Mouse (Mus musculus) CH12.LX (cell line): ENCODE results near the gene Uqcr11. TPM values are rescaled to one million over a fixed set of nuclear protein-coding genes. Genes with fewer than 3 reads are reported as not detected.

Experiments used
- DNase-seq: peaks from one replicate; pipeline ENCODE4 v3.0.0-alpha.2; 2013; ENCODE audit errors: extremely low read depth
- H3K27ac ChIP-seq: 2 replicates; pipeline ENCODE4 v1.5.1; 2012; ENCODE audit warnings: low read depth, mild to moderate bottlenecking, control low read depth, moderate library complexity; ENCODE audit not compliant: insufficient read depth
- H3K27me3 ChIP-seq: replicated peaks from 2 replicates; pipeline ENCODE3; 2012; ENCODE audit warnings: inconsistent platforms
- H3K36me3 ChIP-seq, 2 experiments: replicated peaks in 1 of 2; 2 replicates each; pipeline versions ENCODE3 to v1.6.1; 2012; ENCODE audit warnings: inconsistent platforms in 1 of 2, low read length in 1 of 2, mild to moderate bottlenecking in 1 of 2, mixed read lengths in 1 of 2, moderate library complexity in 1 of 2; ENCODE audit not compliant: control insufficient read depth in 1 of 2, insufficient read depth in 1 of 2
- H3K4me1 ChIP-seq, 2 experiments: 2 replicates each; pipeline ENCODE4 v1.6.1; 2012; ENCODE audit warnings: inconsistent platforms in 1 of 2, moderate library complexity in 1 of 2; ENCODE audit not compliant: insufficient read depth in 2 of 2, control insufficient read depth in 1 of 2
- H3K4me2 ChIP-seq: 2 replicates; pipeline ENCODE4 v1.6.1; 2012; ENCODE audit warnings: low read depth, mild to moderate bottlenecking, control low read depth; ENCODE audit not compliant: poor library complexity, insufficient read depth, severe bottlenecking
- H3K4me3 ChIP-seq, 3 experiments: fragments of 150-350 bp in 1 of 3; sonication (generic) in 1 of 3; replicated peaks in 1 of 3; 2 replicates each; pipeline versions ENCODE3 to v1.5.1; 2011 to 2012; ENCODE audit warnings: low read depth in 2 of 3, low read length in 2 of 3, mild to moderate bottlenecking in 2 of 3, moderate library complexity in 2 of 3, control low read depth in 1 of 3, improper control_type of control experiment in 1 of 3, inconsistent platforms in 1 of 3, mixed read lengths in 1 of 3; ENCODE audit not compliant: poor library complexity in 1 of 3
- H3K79me2 ChIP-seq: replicated peaks from 2 replicates; pipeline ENCODE4 v1.6.1; 2012; ENCODE audit warnings: mild to moderate bottlenecking, moderate library complexity; ENCODE audit not compliant: control insufficient read depth, poor library complexity, insufficient read depth, severe bottlenecking; ENCODE audit errors: extremely low read depth
- H3K9ac ChIP-seq: 2 replicates; pipeline ENCODE4 v1.6.1; 2012; ENCODE audit warnings: low read depth, mild to moderate bottlenecking, control low read depth, moderate library complexity; ENCODE audit not compliant: insufficient read depth
- H3K9me3 ChIP-seq: replicated peaks from 2 replicates; pipeline ENCODE3; 2012; ENCODE audit warnings: low read length, inconsistent platforms, mixed read lengths
- CTCF ChIP-seq, 2 experiments: IDR thresholded peaks in 1 of 2; conservative IDR thresholded peaks in 1 of 2; 2 replicates each; pipeline ENCODE4 v1.5.1; 2011 to 2012; ENCODE audit warnings: low read depth in 2 of 2, low read length in 2 of 2, improper control_type of control experiment in 1 of 2, inconsistent platforms in 1 of 2, mild to moderate bottlenecking in 1 of 2, moderate library complexity in 1 of 2
- ELF1 ChIP-seq: IDR thresholded peaks from 2 replicates; pipeline ENCODE4 v1.6.1; 2014; ENCODE audit warnings: low read depth, mild to moderate bottlenecking, inconsistent platforms, low read length, improper control_type of control experiment
- HCFC1 ChIP-seq: IDR thresholded peaks from 2 replicates; pipeline ENCODE4 v1.6.1; 2012; ENCODE audit warnings: low read depth, mild to moderate bottlenecking, inconsistent platforms, low read length, improper control_type of control experiment
- MAX ChIP-seq: IDR thresholded peaks from 2 replicates; pipeline ENCODE4 v1.6.1; 2011; ENCODE audit warnings: low read length, improper control_type of control experiment
- MAZ ChIP-seq: IDR thresholded peaks from 2 replicates; pipeline ENCODE4 v1.6.1; 2012; ENCODE audit warnings: low read depth, mild to moderate bottlenecking, inconsistent platforms, low read length, improper control_type of control experiment, moderate library complexity
- MEF2A ChIP-seq: IDR thresholded peaks from 2 replicates; pipeline ENCODE4 v1.6.1; 2014; ENCODE audit warnings: low read depth, mild to moderate bottlenecking, inconsistent platforms, low read length, improper control_type of control experiment, borderline replicate concordance
- NELFE ChIP-seq: IDR thresholded peaks from 2 replicates; pipeline ENCODE4 v1.6.1; 2011; ENCODE audit warnings: low read depth, low read length, improper control_type of control experiment
- NRF1 ChIP-seq: IDR thresholded peaks from 2 replicates; pipeline ENCODE4 v1.6.1; 2014; ENCODE audit warnings: low read depth, mild to moderate bottlenecking, inconsistent platforms, low read length, improper control_type of control experiment, moderate library complexity
- POLR2AphosphoS2 ChIP-seq: IDR thresholded peaks from 2 replicates; pipeline ENCODE4 v1.6.1; 2011; ENCODE audit warnings: low read depth, low read length, improper control_type of control experiment
- RAD21 ChIP-seq: IDR thresholded peaks from 2 replicates; pipeline ENCODE4 v1.6.1; 2011; ENCODE audit warnings: low read depth, mild to moderate bottlenecking, low read length, improper control_type of control experiment, moderate library complexity
- SIN3A ChIP-seq: IDR thresholded peaks from 2 replicates; pipeline ENCODE4 v1.6.1; 2012; ENCODE audit warnings: low read length, improper control_type of control experiment, inconsistent platforms
- SMC3 ChIP-seq: IDR thresholded peaks from 2 replicates; pipeline ENCODE4 v1.6.1; 2011; ENCODE audit warnings: low read depth, low read length, improper control_type of control experiment
- TBP ChIP-seq: conservative IDR thresholded peaks from 2 replicates; pipeline ENCODE4 v1.6.1; 2011; ENCODE audit warnings: low read depth, low read length, improper control_type of control experiment
- TCF12 ChIP-seq: IDR thresholded peaks from 2 replicates; pipeline ENCODE4 v1.6.1; 2014; ENCODE audit warnings: low read depth, mild to moderate bottlenecking, inconsistent platforms, low read length, improper control_type of control experiment
- dilution Hi-C: fragments of 300-500 bp; cut with MboI; formaldehyde crosslinking; loops from 2 replicates; pipeline ENCODE4 v1.14.3; 2020; ENCODE audit warnings: low sequenced_read_pairs; ENCODE audit not compliant: extremely low pct_unique_long_range_greater_than_20kb, extremely low pct_ligation_motif_present
- in situ Hi-C: fragments of 300-500 bp; cut with MboI; formaldehyde crosslinking; loops from 3 replicates; pipeline ENCODE4 v1.14.3; 2019; ENCODE audit warnings: low sequenced_read_pairs, low pct_ligation_motif_present, low pct_unique_long_range_greater_than_20kb, mixed read lengths
- polyA plus RNA-seq: library from polyadenylated mRNA; unstranded; fragments of >175 nt; gene quantifications from 2 replicates; pipeline ENCODE4 v1.2.1, GENCODE M21; 2012; ENCODE audit warnings: low read depth; ENCODE audit not compliant: insufficient read length
- total RNA-seq, 2 experiments: library from RNA; depleted of rRNA; stranded (reverse); fragments of 300-350 nt in 1 of 2; fragments of >200 nt in 1 of 2; gene quantifications; 2 replicates each; pipeline ENCODE4 v1.2.3; 2012 to 2014

Gene Uqcr11
- total and polyA plus RNA-seq, 3 experiments, result 206 to 466 (median 444) TPM

DNA sequence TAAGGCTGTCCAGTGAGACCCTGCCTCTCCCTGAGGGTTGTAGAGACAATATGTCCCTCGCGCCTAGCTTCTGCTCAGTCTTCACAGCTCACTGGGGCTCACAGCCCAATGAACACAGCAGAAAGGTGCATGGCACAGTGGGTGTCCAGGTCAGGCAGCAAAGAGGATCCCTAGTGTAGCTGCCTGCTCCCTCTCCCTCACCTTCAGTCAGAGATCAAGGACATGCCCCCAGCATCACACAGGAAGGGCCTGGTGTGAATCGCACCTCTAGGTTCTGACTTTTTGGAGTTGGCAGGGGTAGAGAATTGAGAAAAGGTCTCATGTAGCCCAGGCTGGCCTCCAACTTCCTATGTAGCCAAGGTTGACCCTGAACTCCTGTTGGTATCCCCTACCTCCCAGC is 28.2 kb upstream of the Uqcr11 start:
- Histone ChIP-seq H3K9ac (no peak overlapping the region), H3K4me2 (no peak overlapping the region), H3K79me2 (peaks cover 31% of the 10 kb centered on the region), H3K9me3 (no peaks in the 10 kb centered on the region), H3K36me3 (peaks cover 5 to 11% of the 10 kb centered on the region in 2 experiments), H3K27ac (peak overlapping the region; percentile 82), H3K4me3 (no peak overlapping the region), H3K4me1 (peaks cover 24 to 50% of the 10 kb centered on the region in 2 experiments), H3K27me3 (no peaks in the 10 kb centered on the region)
- no peak for DNase-seq
- in situ Hi-C loops (loop anchor here (25.0 kb wide), 1 partner anchor 252 kb away; the partner anchor contains the start of gene Mknk2), dilution Hi-C loops (no loop called here)
- TF ChIP-seq TCF12 (no peak), MAX (no peak), NRF1 (no peak), POLR2AphosphoS2 (no peak), SIN3A (no peak), RAD21 (no peak), TBP (no peak)

DNA sequence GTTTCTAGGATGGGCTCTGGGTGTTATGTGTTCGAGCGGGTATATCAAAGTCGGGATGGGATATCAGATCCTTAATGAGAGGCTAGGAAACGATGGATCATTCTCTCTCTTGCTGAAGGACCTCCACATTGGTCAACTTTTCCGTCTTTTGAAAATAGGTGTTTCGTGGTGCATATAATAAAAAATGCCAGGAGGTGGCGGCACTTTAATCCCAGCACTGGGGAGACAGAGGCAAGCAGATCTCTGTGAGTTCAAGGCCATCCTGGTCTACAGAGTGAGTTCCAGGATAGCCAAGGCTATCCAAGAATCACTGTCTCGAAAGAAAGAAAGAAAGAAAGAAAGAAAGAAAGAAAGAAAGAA is 27.6 kb upstream of the Uqcr11 start:
- TF ChIP-seq MEF2A, result 0 out of 2 replicates have a peak, but pooled peaks have one; percentile 46
- no peak for TF ChIP-seq HCFC1
- TF ChIP-seq RAD21, result peak; percentile 22
- TF ChIP-seq CTCF (conservative IDR thresholded peaks at IDR 0.05 in 1 of 2, IDR thresholded peaks at IDR 0.05 in 1 of 2; ENCODE audit: low read depth in 2 of 2, low read length in 2 of 2), result peak in 1 of 2 experiments; percentile 54; a peak in 2 of 4 replicates
- peak; percentile 53 for TF ChIP-seq SMC3
- TF ChIP-seq NELFE, result peak; percentile 41; the same call in 1 of the 2 replicates
- TF ChIP-seq MAZ, result peak; percentile 71; the same call in 1 of the 2 replicates
- no peak for TF ChIP-seq ELF1
- H3K4me3 ChIP-seq, result peak overlapping the region in 2 of 3 experiments; percentile 32 to 55
- no peaks in the 10 kb centered on the region for H3K9me3 ChIP-seq
- peaks cover 35% of the 10 kb centered on the region for H3K79me2 ChIP-seq
- no peak for DNase-seq
- H3K27ac ChIP-seq, result no peak overlapping the region
- H3K36me3 ChIP-seq, result peaks cover 9 to 17% of the 10 kb centered on the region in 2 experiments
- peaks cover 24 to 51% of the 10 kb centered on the region in 2 experiments for H3K4me1 ChIP-seq
- dilution Hi-C loops, result no loop called here
- H3K9ac ChIP-seq, result peak overlapping the region; percentile 47; the same call in 1 of the 2 replicates
- in situ Hi-C loops, result loop anchor here (25.0 kb wide), 1 partner anchor 253 kb away; the partner anchor contains the start of gene Mknk2
- no peak overlapping the region for H3K4me2 ChIP-seq
- no peaks in the 10 kb centered on the region for H3K27me3 ChIP-seq
